Mouse (Mus musculus) heart, adult 2 months (tissue): ENCODE measurements at regions not wholly inside any gene's neighbourhood (a gene's known extent, or its start where the extent isn't known, plus 50 kb on each side); places are given as distances from the start of the nearest gene placed in this dataset.

Experiments used
- DNase-seq, 2 experiments: peaks; one replicate each; pipeline ENCODE4 v3.0.0; 2021
- H3K27ac ChIP-seq: fragments of 200-600 bp; 2 replicates; pipeline ENCODE4 v1.8.1; 2022
- H3K27me3 ChIP-seq: fragments of 200-500 bp; 2 replicates; pipeline ENCODE4 v1.6.1; 2012; ENCODE audit warnings: mild to moderate bottlenecking, low read length, inconsistent platforms, mixed read lengths; ENCODE audit not compliant: control insufficient read depth, insufficient read depth
- H3K36me3 ChIP-seq: fragments of 200-500 bp; 2 replicates; pipeline ENCODE4 v1.6.1; 2012; ENCODE audit warnings: low read length, inconsistent platforms; ENCODE audit not compliant: control insufficient read depth, insufficient read depth
- H3K4me1 ChIP-seq: fragments of 200-500 bp; 2 replicates; pipeline ENCODE4 v1.6.1; 2011; ENCODE audit warnings: low read length; ENCODE audit not compliant: control insufficient read depth, insufficient read depth
- H3K4me3 ChIP-seq: fragments of 200-600 bp; 2 replicates; pipeline ENCODE4 v1.8.1; 2022
- H3K79me2 ChIP-seq: fragments of 200-500 bp; replicated peaks from 2 replicates; pipeline ENCODE4 v1.6.1; 2012; ENCODE audit warnings: mild to moderate bottlenecking, inconsistent platforms, low read length, moderate library complexity, mixed read lengths; ENCODE audit not compliant: control insufficient read depth, insufficient read depth
- H3K9ac ChIP-seq: fragments of 200-500 bp; 2 replicates; pipeline ENCODE4 v1.6.1; 2012; ENCODE audit warnings: low read depth, mild to moderate bottlenecking, control low read depth, inconsistent platforms, low read length, mixed read lengths
- CTCF ChIP-seq: fragments of 200-600 bp; IDR thresholded peaks from 2 replicates; pipeline ENCODE4 v1.8.1; 2022; ENCODE audit warnings: antibody characterized with exemption, mild to moderate bottlenecking, moderate library complexity
- EP300 ChIP-seq: fragments of 200-500 bp; IDR thresholded peaks from 2 replicates; pipeline ENCODE4 v1.6.1; 2011; ENCODE audit warnings: low read depth, low read length, control low read depth; ENCODE audit not compliant: insufficient read depth
- POLR2A ChIP-seq: fragments of 200-500 bp; IDR thresholded peaks from 2 replicates; pipeline ENCODE4 v1.6.1; 2011; ENCODE audit warnings: mild to moderate bottlenecking, low read depth, low read length, control low read depth; ENCODE audit not compliant: insufficient read depth
- WGBS: fragments of 180-500 bp; shearing (Covaris S2); methylation state at CpG from one replicate; pipeline ENCODE4 v1.1.7; 2018; 5-methylcytosine and 5-hydroxymethylcytosine counted together
- intact Hi-C: fragments of 180-260 bp; cut with DNase I; formaldehyde crosslinking; loops from one replicate; pipeline ENCODE4 v1.15.1; 2025

- H3K27ac ChIP-seq, result no peak overlapping the region
- H3K9ac ChIP-seq, result no peak overlapping the region
These were observed 398.2 kb upstream of the Smim15 start for GRCm38 (mm10) chr13:107645865-107646645.

GRCm38 (mm10) chr13:107645121-107645864 is 399.0 kb upstream of the Smim15 start:
- H3K4me3 ChIP-seq, result peak overlapping the region; percentile 30
- H3K27me3 ChIP-seq, result peaks cover 4% of the 10 kb centered on the region; the same call in 1 of the 2 replicates
- TF ChIP-seq EP300 (no peak), POLR2A (no peak), CTCF (no peak)
- H3K27ac ChIP-seq, result no peak overlapping the region
- no peaks in the 10 kb centered on the region for H3K36me3 ChIP-seq
- no peaks in the 10 kb centered on the region for H3K4me1 ChIP-seq
- no peak overlapping the region for H3K9ac ChIP-seq
- DNase-seq, result peak in 1 of 2 experiments; percentile 19
- intact Hi-C loops, result no loop called here
- no peaks in the 10 kb centered on the region for H3K79me2 ChIP-seq
- 12% methylated on average over 36 of the region's 36 CpGs for WGBS

More at GRCm38 (mm10) chr13:107645865-107646645, 398.2 kb upstream of the Smim15 start:
- DNase-seq, result peak; percentile 29 to 49
- WGBS, result 7% methylated on average over 27 of the region's 27 CpGs
- Histone ChIP-seq H3K36me3 (no peaks in the 10 kb centered on the region), H3K27me3 (peaks cover 4% of the 10 kb centered on the region; the same call in 1 of the 2 replicates), H3K79me2 (no peaks in the 10 kb centered on the region), H3K4me1 (no peaks in the 10 kb centered on the region), H3K4me3 (peak overlapping the region; percentile 30)
- peak; percentile 22; the same call in 1 of the 2 replicates for TF ChIP-seq CTCF
- TF ChIP-seq POLR2A, result no peak
- TF ChIP-seq EP300, result no peak
- intact Hi-C loops, result no loop called here

GRCm38 (mm10) chr13:107644705-107645104 is 399.5 kb upstream of the Smim15 start:
- WGBS, result 79% methylated on average over 12 of the region's 12 CpGs
- Histone ChIP-seq H3K79me2 (no peaks in the 10 kb centered on the region), H3K4me3 (no peak overlapping the region), H3K27ac (no peak overlapping the region), H3K27me3 (peaks cover 4% of the 10 kb centered on the region; the same call in 1 of the 2 replicates), H3K9ac (no peak overlapping the region), H3K36me3 (no peaks in the 10 kb centered on the region), H3K4me1 (no peaks in the 10 kb centered on the region)
- intact Hi-C loops, result no loop called here
- DNase-seq, result no peak
- TF ChIP-seq POLR2A (no peak), CTCF (no peak), EP300 (no peak)

GRCm38 (mm10) chr13:107641926-107642657 is 402.2 kb upstream of the Smim15 start:
- no peaks in the 10 kb centered on the region for H3K36me3 ChIP-seq
- no peak overlapping the region for H3K4me3 ChIP-seq
- H3K79me2 ChIP-seq, result no peaks in the 10 kb centered on the region
- WGBS, result 66% methylated on average over 14 of the region's 14 CpGs
- H3K4me1 ChIP-seq, result no peaks in the 10 kb centered on the region
- no peak for DNase-seq
- TF ChIP-seq CTCF, result no peak
- no peak for TF ChIP-seq POLR2A
- no peak for TF ChIP-seq EP300
- H3K27ac ChIP-seq, result no peak overlapping the region
- peaks cover 4% of the 10 kb centered on the region; the same call in 1 of the 2 replicates for H3K27me3 ChIP-seq
- no peak overlapping the region for H3K9ac ChIP-seq
- intact Hi-C loops, result no loop called here

GRCm38 (mm10) chr13:107639620-107640019 is 404.6 kb upstream of the Smim15 start:
- 85% methylated on average over 4 of the region's 4 CpGs for WGBS
- intact Hi-C loops, result no loop called here

More at GRCm38 (mm10) chr13:107639620-107640019, 404.6 kb upstream of the Smim15 start:
- DNase-seq, result no peak
- Histone ChIP-seq H3K27ac (no peak overlapping the region), H3K79me2 (no peaks in the 10 kb centered on the region), H3K9ac (no peak overlapping the region), H3K4me1 (no peaks in the 10 kb centered on the region), H3K36me3 (no peaks in the 10 kb centered on the region), H3K4me3 (no peak overlapping the region), H3K27me3 (no peaks in the 10 kb centered on the region)
- TF ChIP-seq CTCF (no peak), EP300 (no peak), POLR2A (no peak)
